Mouse (Mus musculus): ENCODE data around the gene Ttc7b. TPM values are rescaled to one million over a fixed set of nuclear protein-coding genes. Genes with fewer than 3 reads are reported as not detected.

Gene Ttc7b
- polyA plus RNA-seq, 2 experiments = 7.3 to 28.1 TPM

- DNase-seq (ENCODE audit: low spot score) (no peak), ATAC-seq (ENCODE audit: low FRiP score, low read depth) (no peak)
- Histone ChIP-seq H3K9me3 (ENCODE audit: control insufficient read depth, low read length) (no peaks in the 10 kb centered on the region), H3K4me2 (replicated peaks; ENCODE audit: low read depth, low read length, severe bottlenecking) (no peak overlapping the region), H3K36me3 (ENCODE audit: control insufficient read depth, insufficient read depth, low read length) (0 out of 2 replicates have a peak, but pooled peaks cover 7% of the 10 kb centered on the region), H3K4me1 (ENCODE audit: control insufficient read depth, insufficient read depth, low read length) (peaks cover 17% of the 10 kb centered on the region), H3K4me3 (replicated peaks; ENCODE audit: low read length) (no peak overlapping the region), H3K9ac (ENCODE audit: low read depth, low read length, severe bottlenecking) (no peak overlapping the region), H3K27me3 (ENCODE audit: control insufficient read depth, insufficient read depth, low read length) (no peaks in the 10 kb centered on the region), H3K27ac (replicated peaks; ENCODE audit: low read depth, low read length) (no peak overlapping the region; the same call in 1 of the 2 replicates)
- no peak for TF ChIP-seq POLR2A (IDR thresholded peaks at IDR 0.05; ENCODE audit: borderline replicate concordance, extremely low read depth, insufficient read depth, insufficient read length)
- 70% methylated on average over 6 of the region's 6 CpGs for WGBS
Observed at GRCm38 (mm10) chr12:100447161-100447560, 73.5 kb downstream of the Ttc7b start.

GRCm38 (mm10) chr12:100445686-100446085, 74.9 kb downstream of the Ttc7b start:
- H3K4me2 ChIP-seq (replicated peaks; ENCODE audit: low read depth, low read length, severe bottlenecking) = no peak overlapping the region
- H3K4me3 ChIP-seq (replicated peaks; ENCODE audit: low read length) = no peak overlapping the region
- DNase-seq (ENCODE audit: low spot score) (no peak), ATAC-seq (ENCODE audit: low FRiP score, low read depth) (no peak)
- H3K4me1 ChIP-seq (ENCODE audit: control insufficient read depth, insufficient read depth, low read length) = peaks cover 17% of the 10 kb centered on the region
- H3K27ac ChIP-seq (replicated peaks; ENCODE audit: low read depth, low read length) = no peak overlapping the region
- no peak for TF ChIP-seq POLR2A (IDR thresholded peaks at IDR 0.05; ENCODE audit: borderline replicate concordance, extremely low read depth, insufficient read depth, insufficient read length)
- 95% methylated on average over 7 of the region's 7 CpGs for WGBS
- no peaks in the 10 kb centered on the region for H3K27me3 ChIP-seq (ENCODE audit: control insufficient read depth, insufficient read depth, low read length)
- H3K36me3 ChIP-seq (ENCODE audit: control insufficient read depth, insufficient read depth, low read length) = 0 out of 2 replicates have a peak, but pooled peaks cover 7% of the 10 kb centered on the region
- no peaks in the 10 kb centered on the region for H3K9me3 ChIP-seq (ENCODE audit: control insufficient read depth, low read length)
- no peak overlapping the region for H3K9ac ChIP-seq (ENCODE audit: low read depth, low read length, severe bottlenecking)

- Histone ChIP-seq H3K27ac (replicated peaks; ENCODE audit: low read depth, low read length) (no peak overlapping the region), H3K4me3 (replicated peaks; ENCODE audit: low read length) (no peak overlapping the region), H3K36me3 (ENCODE audit: control insufficient read depth, insufficient read depth, low read length) (0 out of 2 replicates have a peak, but pooled peaks cover 7% of the 10 kb centered on the region), H3K4me1 (ENCODE audit: control insufficient read depth, insufficient read depth, low read length) (peaks cover 17% of the 10 kb centered on the region), H3K27me3 (ENCODE audit: control insufficient read depth, insufficient read depth, low read length) (no peaks in the 10 kb centered on the region), H3K9ac (ENCODE audit: low read depth, low read length, severe bottlenecking) (no peak overlapping the region), H3K4me2 (replicated peaks; ENCODE audit: low read depth, low read length, severe bottlenecking) (no peak overlapping the region), H3K9me3 (ENCODE audit: control insufficient read depth, low read length) (no peaks in the 10 kb centered on the region)
- ATAC-seq (ENCODE audit: low FRiP score, low read depth) = no peak
- no peak for DNase-seq (ENCODE audit: low spot score)
- WGBS = 89% methylated on average over 6 of the region's 6 CpGs
- TF ChIP-seq POLR2A (IDR thresholded peaks at IDR 0.05; ENCODE audit: borderline replicate concordance, extremely low read depth, insufficient read depth, insufficient read length) = no peak
Observed at GRCm38 (mm10) chr12:100445271-100445670, 75.4 kb downstream of the Ttc7b start.

DNA sequence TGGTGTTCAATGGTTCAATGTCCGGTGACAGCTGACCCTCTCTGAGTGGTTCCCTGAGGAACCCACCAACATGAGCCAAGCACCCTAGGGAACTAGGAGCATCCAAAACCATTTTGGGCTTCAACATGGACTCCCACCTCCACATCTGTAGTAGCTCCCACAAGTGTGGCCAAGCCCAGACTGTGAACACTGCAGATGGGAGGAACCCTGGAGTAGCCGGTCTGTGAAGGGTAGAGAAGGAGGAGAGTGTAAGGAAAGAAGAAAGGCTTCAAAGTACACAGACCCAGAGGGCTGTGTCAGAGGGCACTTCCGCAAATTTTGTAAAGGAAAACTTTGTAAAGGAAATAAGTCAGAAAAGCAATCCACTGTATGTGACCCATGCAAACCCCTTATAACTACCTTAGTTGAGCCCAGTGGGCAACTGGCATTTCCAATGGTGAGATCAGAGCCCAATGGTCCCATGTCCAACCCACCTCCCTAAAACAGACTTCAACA, 75.9 kb downstream of the Ttc7b start:
- DNase-seq (ENCODE audit: low spot score) = no peak
- H3K36me3 ChIP-seq (ENCODE audit: control insufficient read depth, insufficient read depth, low read length) = 0 out of 2 replicates have a peak, but pooled peaks cover 7% of the 10 kb centered on the region
- ATAC-seq (ENCODE audit: low FRiP score, low read depth) = no peak
- peaks cover 17% of the 10 kb centered on the region for H3K4me1 ChIP-seq (ENCODE audit: control insufficient read depth, insufficient read depth, low read length)
- H3K27me3 ChIP-seq (ENCODE audit: control insufficient read depth, insufficient read depth, low read length) = no peaks in the 10 kb centered on the region
- TF ChIP-seq POLR2A (IDR thresholded peaks at IDR 0.05; ENCODE audit: borderline replicate concordance, extremely low read depth, insufficient read depth, insufficient read length) = no peak
- no peak overlapping the region for H3K27ac ChIP-seq (replicated peaks; ENCODE audit: low read depth, low read length)
- no peak overlapping the region for H3K4me3 ChIP-seq (replicated peaks; ENCODE audit: low read length)
- 94% methylated on average over 3 of the region's 3 CpGs for WGBS
- H3K4me2 ChIP-seq (replicated peaks; ENCODE audit: low read depth, low read length, severe bottlenecking) = no peak overlapping the region
- no peak overlapping the region for H3K9ac ChIP-seq (ENCODE audit: low read depth, low read length, severe bottlenecking)
- H3K9me3 ChIP-seq (ENCODE audit: control insufficient read depth, low read length) = no peaks in the 10 kb centered on the region

GRCm38 (mm10) chr12:100443452-100443851, 77.2 kb downstream of the Ttc7b start:
- no peak overlapping the region for H3K4me3 ChIP-seq (replicated peaks; ENCODE audit: low read length)
- no peak overlapping the region for H3K4me2 ChIP-seq (replicated peaks; ENCODE audit: low read depth, low read length, severe bottlenecking)
- 78% methylated on average over 6 of the region's 6 CpGs for WGBS
- no peak for TF ChIP-seq POLR2A (IDR thresholded peaks at IDR 0.05; ENCODE audit: borderline replicate concordance, extremely low read depth, insufficient read depth, insufficient read length)
- H3K4me1 ChIP-seq (ENCODE audit: control insufficient read depth, insufficient read depth, low read length) = peaks cover 17% of the 10 kb centered on the region
- DNase-seq (ENCODE audit: low spot score) = no peak
- no peaks in the 10 kb centered on the region for H3K27me3 ChIP-seq (ENCODE audit: control insufficient read depth, insufficient read depth, low read length)
- no peaks in the 10 kb centered on the region for H3K9me3 ChIP-seq (ENCODE audit: control insufficient read depth, low read length)
- no peak overlapping the region for H3K27ac ChIP-seq (replicated peaks; ENCODE audit: low read depth, low read length)
- no peak overlapping the region for H3K9ac ChIP-seq (ENCODE audit: low read depth, low read length, severe bottlenecking)
- 0 out of 2 replicates have a peak, but pooled peaks cover 7% of the 10 kb centered on the region for H3K36me3 ChIP-seq (ENCODE audit: control insufficient read depth, insufficient read depth, low read length)
- ATAC-seq (ENCODE audit: low FRiP score, low read depth) = no peak

Data from limb, embryonic 14.5 days (tissue).